In genomic region chr2:150976871-150977270, GRCm38 (mm10) we compare ENCODE assay signal across 16 mouse cellular contexts.
DNase-seq lines count a peak whose midpoint lies in the region; ATAC-seq and TF ChIP-seq lines count a peak whose summit lies in the region.
"Had no signal": no experiment of that assay in that cellular context is flagged by ENCODE, and none has a peak within 500 bp of the region (broad histone marks: within the 10 kb centered on the region; RNA-seq: fewer than 3 reads in every experiment).

No protein-coding gene starts in this region.

- no peak overlapping the region for H3K4me2 ChIP-seq in midbrain, embryonic 14.5 days (ENCODE audit: low read length)
- H3K4me2 ChIP-seq in forebrain, postnatal 0 days (ENCODE audit: low read depth): no peak overlapping the region
- H3K4me2 ChIP-seq: midbrain, embryonic 11.5 days had no signal

- H3K9ac ChIP-seq in midbrain, embryonic 14.5 days (replicated peaks; ENCODE audit: low read length): no peak overlapping the region
- H3K9ac ChIP-seq in forebrain, postnatal 0 days: no peak overlapping the region

- H3K36me3 ChIP-seq in megakaryocyte, embryonic 14.5 days (replicated peaks; ENCODE audit: low read length): peaks cover 69% of the 10 kb centered on the region
- H3K36me3 ChIP-seq in midbrain, embryonic 14.5 days (ENCODE audit: control insufficient read depth, insufficient read depth, low read length): peaks cover 26% of the 10 kb centered on the region
- peaks cover 31% of the 10 kb centered on the region; the same call in 1 of the 2 replicates for H3K36me3 ChIP-seq in forebrain, postnatal 0 days (ENCODE audit: insufficient read depth)

- no peak overlapping the region for H3K27ac ChIP-seq in midbrain, embryonic 14.5 days (replicated peaks; ENCODE audit: low read depth, low read length)
- H3K27ac ChIP-seq in forebrain, postnatal 0 days (ENCODE audit: low read depth, low read length): no peak overlapping the region
- H3K27ac ChIP-seq: gastrocnemius, adult 2 months had no signal

- 96% methylated on average over 5 of the region's 5 CpGs for WGBS in midbrain, embryonic 14.5 days
- WGBS in forebrain, postnatal 0 days: 95% methylated on average over 5 of the region's 5 CpGs

- peaks cover 85% of the 10 kb centered on the region for H3K4me1 ChIP-seq in megakaryocyte, embryonic 14.5 days
- H3K4me1 ChIP-seq in midbrain, embryonic 14.5 days (ENCODE audit: control insufficient read depth, insufficient read depth, low read length): no peaks in the 10 kb centered on the region
- no peaks in the 10 kb centered on the region for H3K4me1 ChIP-seq in forebrain, postnatal 0 days (ENCODE audit: insufficient read depth)

- H3K4me3 ChIP-seq in megakaryocyte, embryonic 14.5 days (replicated peaks): peak overlapping the region; percentile 74
- H3K4me3 ChIP-seq in midbrain, embryonic 14.5 days (replicated peaks; ENCODE audit: low read depth, low read length): no peak overlapping the region
- H3K4me3 ChIP-seq in forebrain, postnatal 0 days (ENCODE audit: low read depth, low read length): no peak overlapping the region
- H3K4me3 ChIP-seq: gastrocnemius, adult 2 months; myocyte had no signal

- no peaks in the 10 kb centered on the region for H3K27me3 ChIP-seq in megakaryocyte, embryonic 14.5 days (replicated peaks)
- no peaks in the 10 kb centered on the region for H3K27me3 ChIP-seq in midbrain, embryonic 14.5 days (ENCODE audit: control insufficient read depth, insufficient read depth, low read length)
- H3K27me3 ChIP-seq in forebrain, postnatal 0 days (ENCODE audit: insufficient read depth, low read length): no peaks in the 10 kb centered on the region

- TF ChIP-seq CTCF in forebrain, postnatal 0 days (IDR thresholded peaks at IDR 0.05; ENCODE audit: low read depth): no peak

- no peak; the same call in 1 of the 2 replicates for ATAC-seq in megakaryocyte, adult 5-6 weeks (ENCODE audit: poor library complexity, severe bottlenecking)
- peak; percentile 86 for ATAC-seq in megakaryocyte-erythroid progenitor cell, adult 5-6 weeks (replicated peaks; ENCODE audit: low FRiP score, low TSS enrichment, poor library complexity, severe bottlenecking)
- no peak for ATAC-seq in midbrain, embryonic 14.5 days (ENCODE audit: low FRiP score, low TSS enrichment)
- ATAC-seq in forebrain, postnatal 0 days: no peak

- H3K9me3 ChIP-seq in megakaryocyte, embryonic 14.5 days: no peaks in the 10 kb centered on the region
- no peaks in the 10 kb centered on the region for H3K9me3 ChIP-seq in midbrain, embryonic 14.5 days (ENCODE audit: control insufficient read depth, low read length)
- no peaks in the 10 kb centered on the region for H3K9me3 ChIP-seq in forebrain, postnatal 0 days (ENCODE audit: low read length)

- peak; percentile 18 for DNase-seq in c-Kit-positive CD71-negative TER-119-negative erythroid progenitor cells, embryonic 14.5 days (ENCODE audit: low read depth)
- DNase-seq in liver: peak; percentile 66
- no peak for DNase-seq in midbrain, embryonic 14.5 days
- DNase-seq in forebrain, postnatal 0 days: no peak
- DNase-seq: adrenal gland, postnatal 25 days; cerebellum, postnatal 25 days; gastrocnemius, adult 2 months; kidney, postnatal 14 days; layer of hippocampus, adult 9-11 months; lung, postnatal 10 days; spleen, adult 18-20 months had no signal

Comparison
In these comparisons a context has a peak if more than half of its experiments do, and no peak if none do; other contexts are left out.
1. DNase-seq: peak in c-Kit-positive CD71-negative TER-119-negative erythroid progenitor cells, embryonic 14.5 days (single experiment) and liver (single experiment); none in midbrain, embryonic 14.5 days (single experiment) and forebrain, postnatal 0 days (single experiment).